Comparison of ENCODE assay signal across 19 mouse cellular contexts in the genomic region with DNA sequence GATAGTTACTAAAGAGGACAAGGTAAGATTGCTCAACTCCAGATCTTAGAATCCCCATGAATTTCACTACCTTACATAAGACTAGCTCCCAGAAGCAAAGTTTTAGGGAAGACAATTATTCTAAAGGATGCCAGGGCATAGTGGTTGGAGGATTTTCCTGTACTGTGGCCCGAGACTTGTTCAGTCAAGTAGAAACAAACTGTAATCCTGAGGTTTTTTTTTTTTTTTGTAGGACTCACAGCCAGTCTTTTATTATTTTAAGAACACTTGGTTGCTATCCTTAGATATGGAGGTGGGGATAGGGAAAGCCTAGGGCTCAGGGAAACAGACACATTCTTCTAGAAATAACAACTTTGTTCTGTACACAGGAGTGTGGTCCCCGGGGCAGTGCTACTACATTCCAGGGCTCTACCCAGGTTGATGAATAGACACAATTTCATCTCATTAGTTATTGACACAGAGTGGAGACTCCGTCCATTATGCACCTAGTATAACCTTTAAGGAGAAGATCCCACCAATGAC.
"Had no signal": no experiment of that assay in that cellular context is flagged by ENCODE, and none has a peak within 500 bp of the region (broad histone marks: within the 10 kb centered on the region; RNA-seq: fewer than 3 reads in every experiment).

No protein-coding gene starts in this region.

- H3K27ac ChIP-seq: layer of hippocampus, adult 2 months; limb, embryonic 10.5 days; limb, embryonic 13.5 days; liver, embryonic 12.5 days; liver, embryonic 15.5 days; lung, embryonic 15.5 days; midbrain, embryonic 10.5 days; midbrain, embryonic 13.5 days; stomach, postnatal 0 days had no signal

- ATAC-seq: liver, embryonic 12.5 days; midbrain, embryonic 13.5 days; midbrain, embryonic 16.5 days had no signal

- H3K9ac ChIP-seq: limb, embryonic 13.5 days; liver, embryonic 12.5 days; liver, embryonic 15.5 days; lung, embryonic 15.5 days; midbrain, embryonic 13.5 days had no signal

- DNase-seq: kidney, adult 9 months; kidney, postnatal 14 days; liver; lung, adult 18-20 months; lung, postnatal 10 days; lung, postnatal 36 days; right cerebral cortex, postnatal 4 days; thymus, postnatal 36 days had no signal

- H3K9me3 ChIP-seq: limb, embryonic 10.5 days; limb, embryonic 13.5 days; liver, embryonic 12.5 days; liver, embryonic 15.5 days; lung, embryonic 15.5 days; megakaryocyte, embryonic 14.5 days; midbrain, embryonic 10.5 days; midbrain, embryonic 13.5 days had no signal

- H3K4me1 ChIP-seq: limb, embryonic 10.5 days; limb, embryonic 13.5 days; liver, embryonic 12.5 days; liver, embryonic 15.5 days; lung, embryonic 15.5 days; megakaryocyte, embryonic 14.5 days; midbrain, embryonic 10.5 days; midbrain, embryonic 13.5 days had no signal

- H3K27me3 ChIP-seq: limb, embryonic 13.5 days; liver, embryonic 12.5 days; liver, embryonic 15.5 days; lung, embryonic 15.5 days; megakaryocyte, embryonic 14.5 days; midbrain, embryonic 13.5 days had no signal

- H3K36me3 ChIP-seq: limb, embryonic 10.5 days; limb, embryonic 13.5 days; liver, embryonic 12.5 days; liver, embryonic 15.5 days; lung, embryonic 15.5 days; midbrain, embryonic 10.5 days; midbrain, embryonic 13.5 days had no signal

- H3K4me2 ChIP-seq: limb, embryonic 13.5 days; liver, embryonic 12.5 days; liver, embryonic 15.5 days; lung, embryonic 15.5 days; midbrain, embryonic 13.5 days had no signal

- H3K4me3 ChIP-seq: layer of hippocampus, adult 2 months; limb, embryonic 10.5 days; limb, embryonic 13.5 days; liver, embryonic 12.5 days; liver, embryonic 15.5 days; lung, embryonic 15.5 days; megakaryocyte, embryonic 14.5 days; midbrain, embryonic 10.5 days; midbrain, embryonic 13.5 days had no signal
